Mouse (Mus musculus): ENCODE results near the gene Rdh16.
"Not testable (repeated sequence)": the region's sequence is repeated elsewhere in the genome, so short reads cannot be mapped to it uniquely, and the experiment has no call there.

Rdh16 gene

DNA sequence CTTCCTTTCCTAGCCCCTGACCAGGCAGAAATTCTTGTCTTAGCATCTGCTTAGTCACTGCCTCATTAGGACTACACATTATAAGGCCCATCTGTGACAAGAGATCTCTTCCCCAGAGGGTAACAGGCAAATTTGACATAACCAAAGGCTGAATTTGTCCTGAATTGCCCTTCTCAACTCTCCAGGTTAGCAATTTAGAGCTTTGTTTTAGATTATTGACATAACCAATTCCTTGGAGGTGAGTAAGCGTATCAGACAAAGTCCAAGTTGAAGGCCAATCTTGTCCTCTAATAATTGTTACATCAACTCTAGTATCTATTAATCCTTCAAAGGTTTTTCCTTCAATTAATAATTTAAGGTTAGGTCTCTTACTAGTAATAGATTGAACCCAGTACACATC, 33.2 kb downstream of the Rdh16 start:
- DNase-seq (ENCODE audit: inconsistent ontology term) = not testable (repeated sequence)

DNA sequence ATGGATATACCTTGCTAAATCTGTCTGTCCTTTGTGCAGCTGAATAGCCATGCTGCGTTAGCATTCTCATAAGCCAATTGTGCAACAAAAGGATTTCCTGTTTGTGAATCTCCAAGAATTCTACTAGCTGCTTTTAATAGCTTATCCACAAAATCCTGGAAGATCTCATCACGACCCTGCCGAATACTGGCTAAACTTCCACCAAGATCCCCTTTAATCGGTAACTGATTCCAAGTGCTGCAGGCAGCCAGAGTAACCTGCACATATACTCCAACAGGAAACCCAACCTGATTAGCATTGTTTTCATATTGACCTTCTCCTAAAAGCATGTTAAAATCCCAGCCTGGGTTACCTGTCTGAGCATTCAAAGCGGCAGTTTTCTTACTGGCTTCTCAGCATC, 34.3 kb downstream of the Rdh16 start:
- DNase-seq (ENCODE audit: inconsistent ontology term) = no peak

DNA sequence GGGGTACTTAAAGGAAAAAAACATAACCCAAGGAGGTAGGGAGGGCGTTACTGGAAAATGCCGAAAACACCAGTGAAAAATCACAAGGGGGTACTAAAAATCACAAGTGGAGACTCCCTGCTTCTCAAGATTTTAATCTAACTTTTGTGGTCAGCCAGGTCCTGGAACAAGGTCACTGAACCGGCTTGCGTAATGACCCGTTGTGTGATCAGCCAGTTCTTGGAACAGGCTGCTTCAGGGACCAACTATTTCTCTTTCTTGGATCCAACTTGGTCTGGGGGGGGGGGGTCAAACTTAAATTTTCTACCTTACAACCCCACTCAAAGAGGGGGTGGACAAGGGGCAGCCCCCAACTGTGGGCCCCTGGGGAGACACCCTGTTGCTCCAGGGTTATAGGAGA, 36.8 kb downstream of the Rdh16 start:
- not testable (repeated sequence) for DNase-seq (ENCODE audit: inconsistent ontology term)

GRCm38 (mm10) chr10:127838539-127838938, 37.6 kb downstream of the Rdh16 start:
- no peak for DNase-seq (ENCODE audit: inconsistent ontology term)

DNA sequence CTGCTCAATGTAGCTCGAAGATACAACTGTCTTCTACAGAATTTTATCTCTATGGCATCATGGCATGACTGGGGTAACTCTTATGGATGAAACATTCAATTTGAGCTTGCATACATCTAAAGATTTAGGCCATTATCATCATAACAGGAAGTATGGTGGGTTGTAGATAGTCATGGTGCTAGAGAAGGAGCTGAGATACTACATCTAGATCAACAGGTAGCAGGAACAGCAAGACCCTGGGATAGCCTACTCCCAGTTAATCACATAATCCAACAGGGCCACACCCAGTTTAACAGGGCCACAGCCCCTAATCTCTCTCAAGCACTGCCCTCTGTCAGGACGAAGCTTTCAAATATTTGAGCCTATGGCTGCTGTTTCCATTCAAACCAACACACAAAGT, 39.8 kb downstream of the Rdh16 start:
- DNase-seq (ENCODE audit: inconsistent ontology term) = no peak

- DNase-seq (ENCODE audit: inconsistent ontology term) = not testable (repeated sequence)
These were observed 45.0 kb downstream of the Rdh16 start for GRCm38 (mm10) chr10:127845945-127846344.

- DNase-seq (ENCODE audit: inconsistent ontology term) = no peak
These were observed 47.1 kb downstream of the Rdh16 start for GRCm38 (mm10) chr10:127848089-127848488.

DNA sequence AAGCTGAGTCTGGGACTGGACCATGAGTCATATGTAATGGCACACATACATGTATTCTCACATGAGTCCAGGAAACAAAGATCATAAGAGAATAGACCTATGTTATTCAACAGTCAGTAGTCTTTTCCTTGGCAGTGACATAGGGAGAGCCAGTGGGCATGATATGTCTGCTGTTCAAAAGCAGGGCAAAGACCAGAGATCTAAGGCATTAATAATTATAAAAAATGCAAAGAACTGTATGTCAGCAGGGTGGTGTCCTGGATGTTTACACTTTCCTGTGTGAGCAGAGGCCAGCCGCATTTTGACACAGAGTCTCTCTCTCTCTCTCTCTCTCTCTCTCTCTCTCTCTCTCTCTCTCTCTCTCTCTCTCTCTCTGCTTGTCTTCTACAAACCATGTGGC, 48.7 kb downstream of the Rdh16 start, which contains the start of gene Rdh19:
TSS of gene Rdh19 (plus strand) at position 301 of the 400 bp plus-strand sequence.
- DNase-seq (ENCODE audit: inconsistent ontology term) = no peak

DNA sequence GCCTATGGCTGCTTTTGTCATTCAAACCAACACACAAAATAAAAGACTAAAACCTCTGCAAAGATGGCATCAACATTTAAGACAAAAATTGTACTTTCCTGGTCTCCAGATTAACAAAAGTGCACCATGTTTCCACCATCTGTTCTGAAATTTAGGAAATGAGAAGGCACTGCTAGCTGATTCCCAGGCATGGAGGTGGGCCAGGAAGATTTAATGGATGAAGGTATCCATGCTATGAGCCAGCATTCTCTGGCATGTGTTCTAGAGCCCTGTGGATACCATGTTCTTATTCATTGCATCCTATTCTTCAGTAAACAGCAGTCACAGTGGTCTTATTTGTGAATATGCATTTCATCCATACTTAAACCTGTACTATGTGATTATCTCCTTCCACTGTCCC, 55.4 kb downstream of the Rdh16 start:
- DNase-seq (ENCODE audit: inconsistent ontology term) = no peak

DNA sequence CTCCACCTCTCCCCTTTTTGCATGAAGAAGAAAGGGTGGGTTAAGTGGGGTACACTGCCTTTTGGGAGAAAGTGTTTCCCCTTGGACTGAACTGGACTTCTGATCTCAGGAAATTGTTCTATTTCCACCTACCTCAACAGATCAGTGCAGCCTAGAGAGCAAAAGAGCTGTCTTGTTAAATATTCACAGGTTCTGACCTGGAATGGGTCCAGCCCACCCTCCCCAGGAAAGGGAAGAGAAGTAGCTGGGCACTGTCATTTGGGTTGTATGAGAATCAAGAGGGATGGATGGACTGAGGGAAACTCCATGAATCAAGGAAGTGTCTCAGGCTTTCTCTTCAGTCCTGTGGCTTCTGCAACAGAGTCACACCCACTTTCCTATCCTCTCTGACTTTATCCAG, 64.0 kb downstream of the Rdh16 start:
- no peak for DNase-seq (ENCODE audit: inconsistent ontology term)

- no peak for DNase-seq (ENCODE audit: inconsistent ontology term)
These were observed 65.3 kb downstream of the Rdh16 start, which contains the start of gene Rdh16f2 for GRCm38 (mm10) chr10:127866232-127866631. TSS of gene Rdh16f2 (plus strand) at chr10:127866474.

DNA sequence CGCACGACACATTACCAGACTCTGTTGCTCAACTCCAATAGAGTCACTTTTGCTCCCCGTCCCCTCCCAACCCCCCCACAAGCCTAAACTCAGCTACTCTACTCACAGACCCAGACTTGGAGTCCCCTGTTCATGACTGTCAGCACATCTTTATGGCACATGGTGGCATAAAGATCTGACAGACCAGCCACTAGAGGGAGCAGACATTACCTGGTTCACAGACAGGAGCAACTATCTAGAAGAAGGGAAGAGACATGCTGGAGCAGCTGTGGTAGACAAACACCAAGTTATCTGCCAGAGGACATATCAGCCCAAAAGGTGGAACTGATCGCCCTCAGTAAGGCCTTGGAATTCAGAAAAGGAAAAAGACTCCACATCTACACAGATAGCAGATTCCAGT, 71.5 kb downstream of the Rdh16 start:
- DNase-seq (ENCODE audit: inconsistent ontology term) = no peak

GRCm38 (mm10) chr10:127877681-127878080, 76.7 kb downstream of the Rdh16 start:
- DNase-seq (ENCODE audit: inconsistent ontology term) = no peak

- no peak for DNase-seq (ENCODE audit: inconsistent ontology term)
These were observed 77.5 kb downstream of the Rdh16 start for GRCm38 (mm10) chr10:127878262-127879057.

DNA sequence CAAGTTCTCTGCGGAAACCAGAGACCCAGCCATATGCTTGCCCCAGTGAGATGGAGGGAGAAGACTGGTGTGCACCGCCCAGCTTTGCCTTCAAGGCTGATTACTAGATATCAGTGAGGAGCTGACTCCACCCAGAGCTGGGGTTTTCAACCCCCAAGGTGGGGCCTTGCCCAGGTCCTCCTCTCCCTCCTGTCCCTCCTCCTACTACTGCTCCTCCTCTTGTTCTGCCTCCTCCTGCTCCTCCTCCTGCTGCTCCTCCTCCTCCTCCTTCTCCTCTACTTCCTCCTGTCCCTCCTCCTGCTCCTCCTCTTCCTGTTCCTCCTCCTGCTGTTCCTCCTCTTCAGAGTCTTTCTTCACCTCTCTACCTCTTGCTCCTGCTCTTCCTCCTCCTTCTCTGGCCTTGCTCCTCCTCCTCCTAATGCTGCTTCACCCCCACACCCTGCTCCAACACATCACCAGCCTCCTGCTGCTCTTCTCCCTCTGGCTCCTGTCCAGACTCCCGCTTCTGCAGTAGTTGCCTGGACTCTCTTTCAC, 78.3 kb downstream of the Rdh16 start:
- no peak for DNase-seq (ENCODE audit: inconsistent ontology term)

DNA sequence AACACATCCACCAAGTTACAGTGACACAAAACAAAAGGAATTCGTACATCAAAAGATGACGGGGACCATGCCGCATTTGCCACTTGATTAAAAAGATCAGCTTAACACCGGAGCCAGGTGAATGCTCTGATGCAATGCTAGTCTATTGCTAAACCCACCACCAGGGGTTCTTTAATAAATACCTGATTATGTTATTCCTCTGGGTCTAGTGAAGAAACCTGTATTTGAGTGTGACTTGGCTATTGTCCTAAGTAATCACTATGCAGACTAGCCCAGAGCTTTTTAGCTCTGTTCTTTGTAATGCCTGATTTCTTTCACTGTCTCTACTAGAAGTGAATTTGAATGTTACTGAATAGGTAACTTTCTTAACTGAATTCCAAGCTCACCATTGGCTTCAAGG, 80.1 kb downstream of the Rdh16 start:
- DNase-seq (ENCODE audit: inconsistent ontology term) = no peak

- no peak for DNase-seq (ENCODE audit: inconsistent ontology term)
These were observed 85.6 kb downstream of the Rdh16 start for GRCm38 (mm10) chr10:127886551-127886950.

- no peak for DNase-seq (ENCODE audit: inconsistent ontology term)
These were observed 86.0 kb downstream of the Rdh16 start for GRCm38 (mm10) chr10:127886971-127887370.

- DNase-seq (ENCODE audit: inconsistent ontology term) = no peak
These were observed 87.7 kb downstream of the Rdh16 start, which contains the start of gene Rdh7 for GRCm38 (mm10) chr10:127888605-127889004. TSS of gene Rdh7 (minus strand) at chr10:127888817.

GRCm38 (mm10) chr10:127891481-127891880, 90.5 kb downstream of the Rdh16 start:
- DNase-seq (ENCODE audit: inconsistent ontology term) = no peak

GRCm38 (mm10) chr10:127893163-127894022, 92.4 kb downstream of the Rdh16 start:
- not testable (repeated sequence) for DNase-seq (ENCODE audit: inconsistent ontology term)

Measured in Muller cell, postnatal 12 days (primary cell).